Mouse (Mus musculus): ENCODE measurements around the gene Gm21411. TPM values are rescaled to one million over a fixed set of nuclear protein-coding genes. Genes with fewer than 3 reads are reported as not detected.

Gene Gm21411
- not detected for polyA plus RNA-seq (2017; shearing (Covaris generic))

DNA sequence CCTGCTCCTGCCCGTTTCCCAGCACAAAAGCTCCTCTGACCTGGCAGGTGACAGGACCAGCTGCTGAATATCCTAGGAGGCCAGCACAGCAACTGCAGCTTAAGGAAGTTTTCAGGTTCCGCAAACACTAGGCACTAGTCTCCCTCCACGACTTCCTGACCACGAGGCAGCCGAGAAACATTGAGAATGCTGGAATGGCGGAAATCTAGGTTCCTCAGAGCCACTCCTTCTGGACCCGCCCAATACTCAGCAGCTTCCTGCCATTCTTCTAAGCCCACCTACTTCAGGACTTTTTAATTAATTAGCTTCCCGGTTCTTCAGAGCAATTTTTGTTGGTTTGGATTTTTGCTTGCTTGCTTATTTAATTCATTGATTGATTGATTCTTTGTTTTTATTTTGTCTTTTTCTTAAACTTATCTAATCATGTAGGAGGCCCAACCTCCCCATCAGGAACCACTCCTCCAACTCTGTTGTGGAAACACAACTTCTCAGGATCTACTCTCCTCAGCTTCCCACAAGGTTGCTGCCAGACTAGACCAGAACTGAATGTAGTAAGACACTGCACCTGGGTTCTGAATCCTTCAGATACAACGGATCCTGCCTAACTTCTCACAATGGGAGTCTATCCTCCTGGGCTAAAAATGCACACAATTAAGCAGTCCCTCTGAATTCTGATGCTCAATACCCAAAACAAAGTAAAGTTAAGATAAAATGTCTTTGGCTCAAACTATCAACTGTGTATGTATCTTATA is at the start of gene Gm21411:
Gene Gm21411, minus strand, starts transcription at position 205 of the 752 bp plus-strand sequence.

Other genes starting within 250 kb of the Gm21411 start
- 4.8 TPM for gene Zfp989, start 62.4 kb upstream of the Gm21411 start, polyA plus RNA-seq (2017; shearing (Covaris generic))
- not detected for gene Rex2, start 112.3 kb upstream of the Gm21411 start, polyA plus RNA-seq (2017; shearing (Covaris generic))
- gene Zfp991, start 222.4 kb upstream of the Gm21411 start, polyA plus RNA-seq (2017; shearing (Covaris generic)): 7.7 TPM